Mouse (Mus musculus): ENCODE data around the gene Thg1l. TPM values are rescaled to one million over a fixed set of nuclear protein-coding genes. Genes with fewer than 3 reads are reported as not detected.

The Thg1l gene
- polyA plus RNA-seq, 1 experiment from 2014 or later: 10.2 TPM

DNA sequence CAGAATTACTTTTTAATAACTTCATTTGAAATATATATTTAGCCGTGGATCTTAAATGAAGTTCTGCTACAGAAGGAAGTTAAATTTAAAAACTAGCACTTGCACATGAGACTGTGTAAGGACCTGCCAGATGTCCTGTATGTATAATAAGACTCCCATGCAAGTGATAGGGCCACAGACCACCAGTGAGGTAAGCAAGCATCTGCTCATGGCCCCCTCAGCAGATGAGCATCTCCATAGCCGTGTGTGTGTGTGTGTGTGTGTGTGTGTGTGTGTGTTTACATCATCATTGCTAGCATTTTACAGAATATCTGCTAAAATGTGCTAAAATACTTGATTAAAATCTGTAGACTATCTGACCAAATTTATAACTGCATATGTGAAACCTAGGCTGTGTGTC is 57.9 kb downstream of the Thg1l start:
- H3K4me2 ChIP-seq: no peak overlapping the region
- H3K36me3 ChIP-seq: peaks cover 93% of the 10 kb centered on the region
- no peak overlapping the region for H3K4me3 ChIP-seq
- ATAC-seq: no peak
- H3K27me3 ChIP-seq (replicated peaks): no peaks in the 10 kb centered on the region
- no peaks in the 10 kb centered on the region for H3K4me1 ChIP-seq
- 71% methylated on average over 2 of the region's 2 CpGs for WGBS (ENCODE audit: insufficient replicate concordance)
- no peak overlapping the region for H3K27ac ChIP-seq
- H3K9ac ChIP-seq: no peak overlapping the region
- H3K9me3 ChIP-seq (replicated peaks): no peaks in the 10 kb centered on the region

Other genes starting within 250 kb of the Thg1l start
- gene Clint1, start 103.4 kb downstream of the Thg1l start, polyA plus RNA-seq (2016; fragmentation: Nextera tagmentation; extraction: Ambion mirVana): 109 and 111 TPM in 2 replicates
- 6.4 and 6.6 TPM in 2 replicates for gene Lsm11, start 10.6 kb downstream of the Thg1l start, polyA plus RNA-seq (2016; fragmentation: Nextera tagmentation; extraction: Ambion mirVana)
- gene Sox30, start 24.8 kb upstream of the Thg1l start, polyA plus RNA-seq (2016; fragmentation: Nextera tagmentation; extraction: Ambion mirVana): 0.06 TPM in 2 replicates
- gene Gm12166, start 96.8 kb upstream of the Thg1l start, polyA plus RNA-seq (2016; fragmentation: Nextera tagmentation; extraction: Ambion mirVana): 4.1 and 5.3 TPM in 2 replicates
- 3.6 and 4.5 TPM in 2 replicates for gene Adam19, start 100.5 kb upstream of the Thg1l start, polyA plus RNA-seq (2016; fragmentation: Nextera tagmentation; extraction: Ambion mirVana)
- 0.13 and 0.26 TPM in 2 replicates for gene Nipal4, start 211.0 kb upstream of the Thg1l start, polyA plus RNA-seq (2016; fragmentation: Nextera tagmentation; extraction: Ambion mirVana)